Mouse (Mus musculus) forebrain, embryonic 14.5 days (tissue): ENCODE results near the gene Pgc. TPM values are rescaled to one million over a fixed set of nuclear protein-coding genes. Genes with fewer than 3 reads are reported as not detected.

Source experiments
- ATAC-seq: fragments of 200-750 bp; cut with Nextera tagmentation; 2 replicates; pipeline ENCODE4 v1.8.0; 2017; ENCODE audit warnings: mild to moderate bottlenecking, moderate library complexity
- DNase-seq: peaks from one replicate; pipeline ENCODE4 v3.0.0-alpha.2; 2015; ENCODE audit warnings: low spot score
- H3K27ac ChIP-seq: fragments of 300-500 bp; sonication (generic); 2 replicates; pipeline ENCODE4 v1.5.1; 2014; ENCODE audit warnings: low read depth, mild to moderate bottlenecking, control low read depth, low read length, moderate library complexity
- H3K27me3 ChIP-seq: fragments of 300-500 bp; sonication (generic); replicated peaks from 2 replicates; pipeline ENCODE4 v1.6.1; 2014; ENCODE audit warnings: low read length, control low read depth, mixed read lengths; ENCODE audit not compliant: control insufficient read depth, insufficient read depth
- H3K36me3 ChIP-seq: fragments of 300-500 bp; sonication (generic); 2 replicates; pipeline ENCODE4 v1.6.1; 2014; ENCODE audit warnings: low read length, control low read depth; ENCODE audit not compliant: control insufficient read depth, insufficient read depth
- H3K4me1 ChIP-seq: fragments of 300-500 bp; sonication (generic); 2 replicates; pipeline ENCODE4 v1.6.1; 2014; ENCODE audit warnings: antibody characterized with exemption, low read length, control low read depth; ENCODE audit not compliant: control insufficient read depth, insufficient read depth
- H3K4me2 ChIP-seq: fragments of 300-500 bp; sonication (generic); 2 replicates; pipeline ENCODE4 v1.6.1; 2014; ENCODE audit warnings: mild to moderate bottlenecking, control low read depth, low read length
- H3K4me3 ChIP-seq: fragments of 300-500 bp; sonication (generic); 2 replicates; pipeline ENCODE4 v1.5.1; 2014; ENCODE audit warnings: low read depth, low read length, control low read depth
- H3K9ac ChIP-seq: fragments of 300-500 bp; sonication (generic); 2 replicates; pipeline ENCODE4 v1.6.1; 2014; ENCODE audit warnings: mild to moderate bottlenecking, low read length, control low read depth, moderate library complexity
- H3K9me3 ChIP-seq: fragments of 300-500 bp; sonication (generic); replicated peaks from 2 replicates; pipeline ENCODE4 v1.6.1; 2016; ENCODE audit warnings: low read length, control low read depth, mixed read lengths; ENCODE audit not compliant: control insufficient read depth
- WGBS: fragments of 180-500 bp; shearing (Covaris S2); extraction: QIAGEN DNeasy Blood & Tissue Kit; methylation state at CpG from one replicate; pipeline ENCODE4 v1.1.7; 2014; 5-methylcytosine and 5-hydroxymethylcytosine counted together
- polyA plus RNA-seq: library from polyadenylated mRNA; unstranded; fragments of >200 nt; fragmentation: Nextera tagmentation; extraction: Ambion mirVana; gene quantifications from 2 replicates; pipeline ENCODE4 v1.2.1, GENCODE M21; 2014

The Pgc gene
- polyA plus RNA-seq, 1 experiment from 2014 or later = not detected

- Histone ChIP-seq H3K4me2 (no peak overlapping the region), H3K9me3 (no peaks in the 10 kb centered on the region), H3K36me3 (no peaks in the 10 kb centered on the region), H3K27ac (no peak overlapping the region), H3K4me1 (no peaks in the 10 kb centered on the region), H3K27me3 (no peaks in the 10 kb centered on the region), H3K4me3 (no peak overlapping the region), H3K9ac (no peak overlapping the region)
- ATAC-seq (no peak), DNase-seq (no peak)
- WGBS = 86% methylated on average over 10 of the region's 10 CpGs
These were observed 53.8 kb downstream of the Pgc start for GRCm38 (mm10) chr17:47780470-47780869.

- Histone ChIP-seq H3K4me1 (no peaks in the 10 kb centered on the region), H3K36me3 (no peaks in the 10 kb centered on the region), H3K4me2 (no peak overlapping the region), H3K9me3 (no peaks in the 10 kb centered on the region), H3K27me3 (no peaks in the 10 kb centered on the region), H3K4me3 (no peak overlapping the region), H3K9ac (no peak overlapping the region), H3K27ac (no peak overlapping the region)
- 83% methylated on average over 3 of the region's 3 CpGs for WGBS
- DNase-seq (no peak), ATAC-seq (no peak)
These were observed 55.8 kb downstream of the Pgc start for GRCm38 (mm10) chr17:47782486-47782885.

- Histone ChIP-seq H3K4me3 (no peak overlapping the region), H3K4me2 (no peak overlapping the region), H3K9ac (no peak overlapping the region), H3K9me3 (no peaks in the 10 kb centered on the region), H3K36me3 (no peaks in the 10 kb centered on the region), H3K27me3 (no peaks in the 10 kb centered on the region), H3K27ac (no peak overlapping the region), H3K4me1 (no peaks in the 10 kb centered on the region)
- DNase-seq (no peak), ATAC-seq (no peak)
- 83% methylated on average over 8 of the region's 8 CpGs for WGBS
These were observed 57.0 kb downstream of the Pgc start for GRCm38 (mm10) chr17:47783445-47784223.

Other genes with a start within 250 kb of the Pgc start
- 24.0 and 25.9 TPM in 2 replicates for gene Taf8, start 224.6 kb upstream of the Pgc start, polyA plus RNA-seq
- 60.6 and 67.2 TPM in 2 replicates for gene Ccnd3, start 221.8 kb upstream of the Pgc start, polyA plus RNA-seq
- gene Bysl, start 115.3 kb upstream of the Pgc start, polyA plus RNA-seq = 25.1 and 33.2 TPM in 2 replicates
- gene Med20, start 115.3 kb upstream of the Pgc start, polyA plus RNA-seq = 55.4 and 55.5 TPM in 2 replicates
- 1.8 and 3.6 TPM in 2 replicates for gene Gm20517, start 115.3 kb upstream of the Pgc start, polyA plus RNA-seq
- gene Usp49, start 96.2 kb upstream of the Pgc start, polyA plus RNA-seq = 5.9 and 6.6 TPM in 2 replicates
- gene Tomm6, start 38.5 kb upstream of the Pgc start, polyA plus RNA-seq = 309 and 324 TPM in 2 replicates
- 16.1 and 17.4 TPM in 2 replicates for gene Frs3, start 37.8 kb upstream of the Pgc start, polyA plus RNA-seq
- gene Gm21981, start 32.4 kb upstream of the Pgc start, polyA plus RNA-seq = 4.7 and 4.8 TPM in 2 replicates
- 0.42 and 0.62 TPM in 2 replicates for gene Prickle4, start 32.1 kb upstream of the Pgc start, polyA plus RNA-seq
- 2.2 and 2.4 TPM in 2 replicates for gene Tfeb, start 10.2 kb downstream of the Pgc start, polyA plus RNA-seq
- 10.4 and 12.4 TPM in 2 replicates for gene Mdfi, start 107.8 kb downstream of the Pgc start, polyA plus RNA-seq
- gene Foxp4, start 197.8 kb downstream of the Pgc start, polyA plus RNA-seq = 20.3 and 29.9 TPM in 2 replicates